Comparison of ENCODE assay signal across 10 mouse cellular contexts in genomic region chr5:101384316-101384715, GRCm38 (mm10).
DNase-seq lines count a peak whose midpoint lies in the region; ATAC-seq and TF ChIP-seq lines count a peak whose summit lies in the region.
"Had no signal": no experiment of that assay in that cellular context is flagged by ENCODE, and none has a peak within 500 bp of the region (broad histone marks: within the 10 kb centered on the region; RNA-seq: fewer than 3 reads in every experiment).

No protein-coding gene starts in this region.

- peak; percentile 45; the same call in 1 of the 2 replicates for ATAC-seq in intestine, embryonic 15.5 days
- ATAC-seq in intestine, postnatal 0 days, result no peak
- ATAC-seq in midbrain, postnatal 0 days (ENCODE audit: low FRiP score), result no peak
- no peak for ATAC-seq in midbrain, embryonic 14.5 days (ENCODE audit: low FRiP score, low TSS enrichment)
- ATAC-seq in stomach, embryonic 16.5 days (ENCODE audit: insufficient read depth, low FRiP score), result peak; percentile 81
- ATAC-seq in kidney, embryonic 15.5 days (replicated peaks; ENCODE audit: low FRiP score), result no peak
- ATAC-seq: forebrain, postnatal 0 days had no signal

- no peak for TF ChIP-seq CTCF in intestine, postnatal 0 days (IDR thresholded peaks at IDR 0.05; ENCODE audit: low read depth)
- no peak for TF ChIP-seq CTCF in midbrain, postnatal 0 days (IDR thresholded peaks at IDR 0.05)

- H3K9me3 ChIP-seq in intestine, embryonic 15.5 days, result no peaks in the 10 kb centered on the region
- no peaks in the 10 kb centered on the region for H3K9me3 ChIP-seq in intestine, postnatal 0 days (ENCODE audit: control insufficient read depth)
- no peaks in the 10 kb centered on the region for H3K9me3 ChIP-seq in midbrain, postnatal 0 days (ENCODE audit: low read length)
- H3K9me3 ChIP-seq in midbrain, embryonic 14.5 days (ENCODE audit: control insufficient read depth, low read length), result no peaks in the 10 kb centered on the region
- H3K9me3 ChIP-seq in stomach, embryonic 16.5 days (replicated peaks; ENCODE audit: control insufficient read depth, low read length), result no peaks in the 10 kb centered on the region
- no peaks in the 10 kb centered on the region for H3K9me3 ChIP-seq in kidney, embryonic 15.5 days (replicated peaks)
- H3K9me3 ChIP-seq: limb, embryonic 12.5 days had no signal

- 34% methylated on average over 5 of the region's 5 CpGs for whole genome bisulfite sequencing in intestine, embryonic 15.5 days
- WGBS in intestine, postnatal 0 days, result 27% methylated on average over 5 of the region's 5 CpGs
- WGBS in midbrain, postnatal 0 days, result 68% methylated on average over 5 of the region's 5 CpGs
- WGBS in midbrain, embryonic 14.5 days, result 72% methylated on average over 5 of the region's 5 CpGs
- WGBS in stomach, embryonic 16.5 days, result 13% methylated on average over 5 of the region's 5 CpGs
- WGBS in kidney, embryonic 15.5 days, result 34% methylated on average over 5 of the region's 5 CpGs

- no peak overlapping the region for H3K4me3 ChIP-seq in intestine, embryonic 15.5 days (replicated peaks)
- no peak overlapping the region for H3K4me3 ChIP-seq in intestine, postnatal 0 days (ENCODE audit: low read depth, low read length)
- no peak overlapping the region for H3K4me3 ChIP-seq in midbrain, postnatal 0 days (ENCODE audit: low read depth, low read length)
- H3K4me3 ChIP-seq in midbrain, embryonic 14.5 days (replicated peaks; ENCODE audit: low read depth, low read length), result no peak overlapping the region
- H3K4me3 ChIP-seq in stomach, embryonic 16.5 days (replicated peaks; ENCODE audit: low read length), result no peak overlapping the region
- H3K4me3 ChIP-seq in kidney, embryonic 15.5 days (replicated peaks), result no peak overlapping the region
- H3K4me3 ChIP-seq: limb, embryonic 12.5 days had no signal

- H3K27ac ChIP-seq in intestine, embryonic 15.5 days, result no peak overlapping the region
- no peak overlapping the region for H3K27ac ChIP-seq in intestine, postnatal 0 days (ENCODE audit: low read depth, low read length)
- H3K27ac ChIP-seq in midbrain, postnatal 0 days (ENCODE audit: low read depth, low read length), result no peak overlapping the region
- no peak overlapping the region for H3K27ac ChIP-seq in midbrain, embryonic 14.5 days (replicated peaks; ENCODE audit: low read depth, low read length)
- 0 out of 2 replicates have a peak overlapping the region, but pooled peaks have one; percentile 49 for H3K27ac ChIP-seq in stomach, embryonic 16.5 days (ENCODE audit: low read length)
- no peak overlapping the region for H3K27ac ChIP-seq in kidney, embryonic 15.5 days
- H3K27ac ChIP-seq: limb, embryonic 12.5 days had no signal

- 0 out of 2 replicates have a peak, but pooled peaks cover 4% of the 10 kb centered on the region for H3K4me1 ChIP-seq in intestine, embryonic 15.5 days (replicated peaks)
- H3K4me1 ChIP-seq in intestine, postnatal 0 days (replicated peaks; ENCODE audit: control insufficient read depth, insufficient read depth, low read length), result no peaks in the 10 kb centered on the region
- no peaks in the 10 kb centered on the region for H3K4me1 ChIP-seq in midbrain, postnatal 0 days (ENCODE audit: insufficient read depth, low read length)
- H3K4me1 ChIP-seq in midbrain, embryonic 14.5 days (ENCODE audit: control insufficient read depth, insufficient read depth, low read length), result no peaks in the 10 kb centered on the region
- H3K4me1 ChIP-seq in stomach, embryonic 16.5 days (ENCODE audit: control insufficient read depth, insufficient read depth, low read length), result peaks cover 5% of the 10 kb centered on the region; the same call in 1 of the 2 replicates
- H3K4me1 ChIP-seq in kidney, embryonic 15.5 days, result no peaks in the 10 kb centered on the region
- H3K4me1 ChIP-seq: limb, embryonic 12.5 days had no signal

- H3K36me3 ChIP-seq in intestine, embryonic 15.5 days, result no peaks in the 10 kb centered on the region
- no peaks in the 10 kb centered on the region for H3K36me3 ChIP-seq in intestine, postnatal 0 days (ENCODE audit: control insufficient read depth, insufficient read depth)
- no peaks in the 10 kb centered on the region for H3K36me3 ChIP-seq in midbrain, postnatal 0 days (ENCODE audit: insufficient read depth, low read length)
- no peaks in the 10 kb centered on the region for H3K36me3 ChIP-seq in midbrain, embryonic 14.5 days (ENCODE audit: control insufficient read depth, insufficient read depth, low read length)
- no peaks in the 10 kb centered on the region for H3K36me3 ChIP-seq in stomach, embryonic 16.5 days (ENCODE audit: control insufficient read depth, insufficient read depth, low read length)
- no peaks in the 10 kb centered on the region for H3K36me3 ChIP-seq in kidney, embryonic 15.5 days
- H3K36me3 ChIP-seq: limb, embryonic 12.5 days had no signal

- no peak overlapping the region for H3K9ac ChIP-seq in intestine, embryonic 15.5 days
- H3K9ac ChIP-seq in intestine, postnatal 0 days (ENCODE audit: low read depth, low read length), result no peak overlapping the region
- no peak overlapping the region for H3K9ac ChIP-seq in midbrain, postnatal 0 days (replicated peaks; ENCODE audit: low read length, poor library complexity, severe bottlenecking)
- H3K9ac ChIP-seq in midbrain, embryonic 14.5 days (replicated peaks; ENCODE audit: low read length), result no peak overlapping the region
- no peak overlapping the region for H3K9ac ChIP-seq in stomach, embryonic 16.5 days (ENCODE audit: low read length)
- no peak overlapping the region for H3K9ac ChIP-seq in kidney, embryonic 15.5 days
- H3K9ac ChIP-seq: forebrain, postnatal 0 days; limb, embryonic 12.5 days had no signal

- H3K27me3 ChIP-seq in intestine, embryonic 15.5 days (replicated peaks), result no peaks in the 10 kb centered on the region
- no peaks in the 10 kb centered on the region for H3K27me3 ChIP-seq in intestine, postnatal 0 days (replicated peaks; ENCODE audit: control insufficient read depth, insufficient read depth, low read length)
- no peaks in the 10 kb centered on the region for H3K27me3 ChIP-seq in midbrain, postnatal 0 days (ENCODE audit: insufficient read depth, low read length)
- H3K27me3 ChIP-seq in midbrain, embryonic 14.5 days (ENCODE audit: control insufficient read depth, insufficient read depth, low read length), result no peaks in the 10 kb centered on the region
- H3K27me3 ChIP-seq in stomach, embryonic 16.5 days (ENCODE audit: control insufficient read depth, insufficient read depth, low read length), result no peaks in the 10 kb centered on the region
- H3K27me3 ChIP-seq in kidney, embryonic 15.5 days, result no peaks in the 10 kb centered on the region
- H3K27me3 ChIP-seq: limb, embryonic 12.5 days had no signal

- H3K4me2 ChIP-seq in intestine, embryonic 15.5 days (replicated peaks), result no peak overlapping the region
- no peak overlapping the region for H3K4me2 ChIP-seq in intestine, postnatal 0 days (replicated peaks; ENCODE audit: low read depth)
- H3K4me2 ChIP-seq in midbrain, postnatal 0 days (ENCODE audit: low read depth, low read length, poor library complexity, severe bottlenecking), result no peak overlapping the region
- H3K4me2 ChIP-seq in midbrain, embryonic 14.5 days (ENCODE audit: low read length), result no peak overlapping the region
- no peak overlapping the region for H3K4me2 ChIP-seq in stomach, embryonic 16.5 days (ENCODE audit: low read depth, low read length)
- H3K4me2 ChIP-seq in kidney, embryonic 15.5 days, result no peak overlapping the region
- H3K4me2 ChIP-seq: limb, embryonic 12.5 days had no signal

- peak; percentile 8 for DNase-seq in midbrain, postnatal 0 days (ENCODE audit: low spot score)
- no peak for DNase-seq in midbrain, embryonic 14.5 days
- peak; percentile 4 for DNase-seq in cerebellum, adult 9-10 months
- DNase-seq: adrenal gland, adult 8-10 months; forebrain, postnatal 0 days had no signal

Comparison
In these comparisons a context has a peak if more than half of its experiments do, and no peak if none do; other contexts are left out.
1. ATAC-seq: peak in intestine, embryonic 15.5 days (single experiment) and stomach, embryonic 16.5 days (single experiment); none in intestine, postnatal 0 days (single experiment), midbrain, postnatal 0 days (single experiment), midbrain, embryonic 14.5 days (single experiment) and kidney, embryonic 15.5 days (single experiment).